Mouse (Mus musculus): ENCODE results near the gene Cpsf6. TPM values are rescaled to one million over a fixed set of nuclear protein-coding genes. Genes with fewer than 3 reads are reported as not detected.
"Not testable (repeated sequence)": the region's sequence is repeated elsewhere in the genome, so short reads cannot be mapped to it uniquely, and the experiment has no call there.

The Cpsf6 gene
- polyA plus RNA-seq, 1 experiment from 2014 or later = 49.4 TPM

GRCm38 (mm10) chr10:117391057-117391456, 11.2 kb upstream of the Cpsf6 start:
- Histone ChIP-seq H3K4me1 (ENCODE audit: control insufficient read depth, low read depth, low read length) (no peaks in the 10 kb centered on the region; the same call in 1 of the 2 replicates), H3K27me3 (ENCODE audit: control insufficient read depth, insufficient read depth, low read depth, low read length) (no peaks in the 10 kb centered on the region), H3K27ac (ENCODE audit: low read length) (no peak overlapping the region), H3K9ac (ENCODE audit: low read depth, low read length) (no peak overlapping the region), H3K4me2 (ENCODE audit: low read depth, low read length) (no peak overlapping the region), H3K9me3 (replicated peaks; ENCODE audit: control insufficient read depth, low read length) (no peaks in the 10 kb centered on the region), H3K4me3 (ENCODE audit: low read depth, low read length) (no peak overlapping the region), H3K36me3 (ENCODE audit: control insufficient read depth, insufficient read depth) (no peaks in the 10 kb centered on the region)
- WGBS (ENCODE audit: insufficient replicate concordance) = 45% methylated on average over 5 of the region's 5 CpGs
- no peak for ATAC-seq (ENCODE audit: low read depth)

GRCm38 (mm10) chr10:117389904-117390875, 10.4 kb upstream of the Cpsf6 start:
- H3K36me3 ChIP-seq (ENCODE audit: control insufficient read depth, insufficient read depth) = no peaks in the 10 kb centered on the region
- H3K27me3 ChIP-seq (ENCODE audit: control insufficient read depth, insufficient read depth, low read depth, low read length) = no peaks in the 10 kb centered on the region
- H3K4me3 ChIP-seq (ENCODE audit: low read depth, low read length) = no peak overlapping the region
- peak; percentile 66 for ATAC-seq (ENCODE audit: low read depth)
- H3K9ac ChIP-seq (ENCODE audit: low read depth, low read length) = no peak overlapping the region
- H3K9me3 ChIP-seq (replicated peaks; ENCODE audit: control insufficient read depth, low read length) = no peaks in the 10 kb centered on the region
- peak overlapping the region; percentile 30; the same call in 1 of the 2 replicates for H3K27ac ChIP-seq (ENCODE audit: low read length)
- 57% methylated on average over 31 of the region's 31 CpGs for WGBS (ENCODE audit: insufficient replicate concordance)
- H3K4me2 ChIP-seq (ENCODE audit: low read depth, low read length) = no peak overlapping the region
- no peaks in the 10 kb centered on the region; the same call in 1 of the 2 replicates for H3K4me1 ChIP-seq (ENCODE audit: control insufficient read depth, low read depth, low read length)

DNA sequence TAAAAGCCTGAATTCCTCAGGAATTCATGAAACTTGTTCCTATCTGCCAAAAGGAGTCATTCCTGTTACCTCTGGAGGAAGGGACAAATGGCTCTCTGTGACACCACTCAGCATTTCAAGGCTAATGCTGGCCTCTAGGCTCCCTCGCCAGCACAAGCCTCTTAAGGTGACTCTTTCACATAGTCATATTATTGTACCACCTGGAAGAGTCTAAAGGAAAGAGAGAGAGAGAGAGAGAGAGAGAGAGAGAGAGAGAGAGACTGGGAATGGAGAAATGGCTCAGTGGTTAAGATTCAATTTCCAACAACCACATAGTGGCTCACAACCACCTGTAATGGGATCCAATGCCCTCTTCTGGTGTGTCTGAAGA, 9.5 kb upstream of the Cpsf6 start:
- no peaks in the 10 kb centered on the region; the same call in 1 of the 2 replicates for H3K4me1 ChIP-seq (ENCODE audit: control insufficient read depth, low read depth, low read length)
- H3K9me3 ChIP-seq (replicated peaks; ENCODE audit: control insufficient read depth, low read length) = no peaks in the 10 kb centered on the region
- no peaks in the 10 kb centered on the region for H3K36me3 ChIP-seq (ENCODE audit: control insufficient read depth, insufficient read depth)
- H3K4me2 ChIP-seq (ENCODE audit: low read depth, low read length) = no peak overlapping the region
- H3K27ac ChIP-seq (ENCODE audit: low read length) = no peak overlapping the region
- ATAC-seq (ENCODE audit: low read depth) = no peak
- no peaks in the 10 kb centered on the region for H3K27me3 ChIP-seq (ENCODE audit: control insufficient read depth, insufficient read depth, low read depth, low read length)
- no peak overlapping the region for H3K9ac ChIP-seq (ENCODE audit: low read depth, low read length)
- 61% methylated on average over 1 of the region's 1 CpGs for WGBS (ENCODE audit: insufficient replicate concordance)
- no peak overlapping the region for H3K4me3 ChIP-seq (ENCODE audit: low read depth, low read length)

DNA sequence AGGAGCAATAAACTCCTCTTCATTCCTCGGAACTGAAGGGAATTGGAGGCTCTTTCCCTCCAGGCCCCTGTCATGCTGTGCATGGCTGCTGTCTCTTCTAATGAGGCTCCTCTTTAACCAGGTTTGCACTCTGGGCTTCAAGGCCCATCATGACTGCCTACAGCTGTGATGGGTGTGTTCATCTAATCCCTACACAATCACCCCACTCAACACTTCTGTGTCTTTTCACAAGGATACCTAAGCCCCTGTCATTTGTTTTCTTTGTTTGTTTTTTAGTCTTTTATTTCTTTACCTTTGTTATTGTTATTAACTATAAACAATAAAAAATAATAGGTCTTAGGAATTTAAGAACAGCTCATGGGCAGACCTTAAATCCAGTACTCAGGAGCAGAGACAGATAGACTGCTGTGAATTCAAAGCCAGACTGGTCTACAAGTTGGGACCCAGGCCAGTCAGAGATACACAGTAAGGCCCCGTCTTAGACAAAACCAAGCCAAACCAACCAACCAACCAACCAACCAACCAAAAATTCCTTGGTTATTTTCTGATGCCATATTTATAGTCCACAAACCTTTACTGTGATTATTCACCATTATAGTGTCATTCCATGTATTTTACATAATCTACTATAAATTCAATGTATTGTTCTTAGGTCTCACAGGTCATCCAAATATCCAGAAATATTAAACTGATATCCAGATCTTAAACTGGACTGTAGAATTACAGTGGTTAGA, 9.0 kb upstream of the Cpsf6 start:
- WGBS (ENCODE audit: insufficient replicate concordance) = 69% methylated on average over 2 of the region's 2 CpGs
- Histone ChIP-seq H3K27me3 (ENCODE audit: control insufficient read depth, insufficient read depth, low read depth, low read length) (no peaks in the 10 kb centered on the region), H3K27ac (ENCODE audit: low read length) (no peak overlapping the region), H3K4me3 (ENCODE audit: low read depth, low read length) (no peak overlapping the region), H3K4me1 (ENCODE audit: control insufficient read depth, low read depth, low read length) (no peaks in the 10 kb centered on the region; the same call in 1 of the 2 replicates), H3K4me2 (ENCODE audit: low read depth, low read length) (no peak overlapping the region), H3K9me3 (replicated peaks; ENCODE audit: control insufficient read depth, low read length) (no peaks in the 10 kb centered on the region), H3K9ac (ENCODE audit: low read depth, low read length) (no peak overlapping the region), H3K36me3 (ENCODE audit: control insufficient read depth, insufficient read depth) (no peaks in the 10 kb centered on the region)
- no peak for ATAC-seq (ENCODE audit: low read depth)

GRCm38 (mm10) chr10:117387961-117388636, 8.3 kb upstream of the Cpsf6 start:
- ATAC-seq (ENCODE audit: low read depth) = not testable (repeated sequence)
- 41% methylated on average over 3 of the region's 3 CpGs for WGBS (ENCODE audit: insufficient replicate concordance)

DNA sequence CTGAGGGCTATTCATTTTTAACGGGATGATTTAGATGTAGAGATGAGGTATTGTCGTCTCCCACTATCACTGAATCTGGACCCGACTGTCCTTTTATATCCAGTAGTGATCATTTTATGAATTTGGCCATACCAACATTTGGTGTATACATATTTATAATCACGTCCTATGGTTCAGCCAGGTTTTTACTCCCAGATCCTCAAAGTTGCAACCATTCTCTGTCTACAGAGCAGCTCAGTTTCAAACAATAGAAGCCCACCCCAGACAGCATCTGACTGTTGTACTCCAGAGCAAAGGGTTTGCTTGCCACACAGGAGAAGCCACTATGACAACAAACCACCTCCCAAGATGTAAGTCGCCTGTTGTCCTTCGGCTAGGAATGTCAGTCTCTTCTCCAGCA, 7.2 kb upstream of the Cpsf6 start:
- Histone ChIP-seq H3K4me1 (ENCODE audit: control insufficient read depth, low read depth, low read length) (no peaks in the 10 kb centered on the region; the same call in 1 of the 2 replicates), H3K9ac (ENCODE audit: low read depth, low read length) (no peak overlapping the region), H3K4me2 (ENCODE audit: low read depth, low read length) (no peak overlapping the region), H3K27ac (ENCODE audit: low read length) (no peak overlapping the region), H3K4me3 (ENCODE audit: low read depth, low read length) (no peak overlapping the region), H3K27me3 (ENCODE audit: control insufficient read depth, insufficient read depth, low read depth, low read length) (no peaks in the 10 kb centered on the region), H3K9me3 (replicated peaks; ENCODE audit: control insufficient read depth, low read length) (no peaks in the 10 kb centered on the region), H3K36me3 (ENCODE audit: control insufficient read depth, insufficient read depth) (no peaks in the 10 kb centered on the region)
- no peak for ATAC-seq (ENCODE audit: low read depth)
- WGBS (ENCODE audit: insufficient replicate concordance) = 55% methylated on average over 6 of the region's 6 CpGs

More at GRCm38 (mm10) chr10:117387961-117388636, 8.3 kb upstream of the Cpsf6 start:
- not testable (repeated sequence) for H3K9ac ChIP-seq (ENCODE audit: low read depth, low read length); H3K4me3 ChIP-seq (ENCODE audit: low read depth, low read length); H3K27me3 ChIP-seq (ENCODE audit: control insufficient read depth, insufficient read depth, low read depth, low read length); H3K4me1 ChIP-seq (ENCODE audit: control insufficient read depth, low read depth, low read length); H3K27ac ChIP-seq (ENCODE audit: low read length); H3K9me3 ChIP-seq (replicated peaks; ENCODE audit: control insufficient read depth, low read length); H3K4me2 ChIP-seq (ENCODE audit: low read depth, low read length); H3K36me3 ChIP-seq (ENCODE audit: control insufficient read depth, insufficient read depth)

GRCm38 (mm10) chr10:117386261-117386660, 6.4 kb upstream of the Cpsf6 start:
- no peak overlapping the region for H3K27ac ChIP-seq (ENCODE audit: low read length)
- H3K9ac ChIP-seq (ENCODE audit: low read depth, low read length) = no peak overlapping the region
- no peaks in the 10 kb centered on the region; the same call in 1 of the 2 replicates for H3K4me1 ChIP-seq (ENCODE audit: control insufficient read depth, low read depth, low read length)
- H3K36me3 ChIP-seq (ENCODE audit: control insufficient read depth, insufficient read depth) = no peaks in the 10 kb centered on the region
- H3K9me3 ChIP-seq (replicated peaks; ENCODE audit: control insufficient read depth, low read length) = no peaks in the 10 kb centered on the region
- 68% methylated on average over 1 of the region's 1 CpGs for WGBS (ENCODE audit: insufficient replicate concordance)
- H3K27me3 ChIP-seq (ENCODE audit: control insufficient read depth, insufficient read depth, low read depth, low read length) = no peaks in the 10 kb centered on the region
- H3K4me2 ChIP-seq (ENCODE audit: low read depth, low read length) = no peak overlapping the region
- ATAC-seq (ENCODE audit: low read depth) = no peak
- H3K4me3 ChIP-seq (ENCODE audit: low read depth, low read length) = no peak overlapping the region

GRCm38 (mm10) chr10:117385431-117385830, 5.6 kb upstream of the Cpsf6 start:
- no peaks in the 10 kb centered on the region; the same call in 1 of the 2 replicates for H3K4me1 ChIP-seq (ENCODE audit: control insufficient read depth, low read depth, low read length)
- no peak overlapping the region for H3K27ac ChIP-seq (ENCODE audit: low read length)
- WGBS (ENCODE audit: insufficient replicate concordance) = 65% methylated on average over 4 of the region's 4 CpGs
- H3K27me3 ChIP-seq (ENCODE audit: control insufficient read depth, insufficient read depth, low read depth, low read length) = no peaks in the 10 kb centered on the region
- no peak overlapping the region for H3K4me3 ChIP-seq (ENCODE audit: low read depth, low read length)
- no peak overlapping the region for H3K4me2 ChIP-seq (ENCODE audit: low read depth, low read length)
- no peak overlapping the region for H3K9ac ChIP-seq (ENCODE audit: low read depth, low read length)
- H3K9me3 ChIP-seq (replicated peaks; ENCODE audit: control insufficient read depth, low read length) = no peaks in the 10 kb centered on the region
- ATAC-seq (ENCODE audit: low read depth) = no peak
- H3K36me3 ChIP-seq (ENCODE audit: control insufficient read depth, insufficient read depth) = no peaks in the 10 kb centered on the region

Measured in liver, embryonic 16.5 days (tissue).